Mouse (Mus musculus) macrophage (primary cell): ENCODE measurements around the gene Fpr1. TPM values are rescaled to one million over a fixed set of nuclear protein-coding genes. Genes with fewer than 3 reads are reported as not detected.
"Not testable (repeated sequence)": the region's sequence is repeated elsewhere in the genome, so short reads cannot be mapped to it uniquely, and the experiment has no call there.

ENCODE experiments used
- H3K27ac ChIP-seq: fragments of 350-480 bp; formaldehyde crosslinking; 2 replicates; pipeline ENCODE4 v1.9.0; 2021
- H3K36me3 ChIP-seq: fragments of 350-480 bp; formaldehyde crosslinking; 2 replicates; pipeline ENCODE4 v1.9.0; 2021; ENCODE audit errors: inconsistent target
- H3K4me3 ChIP-seq: fragments of 350-480 bp; formaldehyde crosslinking; 2 replicates; pipeline ENCODE4 v1.9.0; 2021; ENCODE audit errors: inconsistent target
- H3K79me2 ChIP-seq: fragments of 350-480 bp; formaldehyde crosslinking; 2 replicates; pipeline ENCODE4 v1.9.0; 2021; ENCODE audit errors: inconsistent target
- WGBS: methylation state at CpG from one replicate; pipeline ENCODE4 v1.1.7; 2026; ENCODE audit warnings: inconsistent platforms; ENCODE audit not compliant: missing documents; 5-methylcytosine and 5-hydroxymethylcytosine counted together
- polyA plus RNA-seq: library from polyadenylated mRNA; stranded (reverse); fragments of 250-400 nt; gene quantifications from 3 replicates; pipeline ENCODE4 v1.2.4, GENCODE M21; 2018; ENCODE audit warnings: inconsistent platforms

Fpr1 gene
- polyA plus RNA-seq, 1 experiment from 2014 or later = 1.2 TPM

DNA sequence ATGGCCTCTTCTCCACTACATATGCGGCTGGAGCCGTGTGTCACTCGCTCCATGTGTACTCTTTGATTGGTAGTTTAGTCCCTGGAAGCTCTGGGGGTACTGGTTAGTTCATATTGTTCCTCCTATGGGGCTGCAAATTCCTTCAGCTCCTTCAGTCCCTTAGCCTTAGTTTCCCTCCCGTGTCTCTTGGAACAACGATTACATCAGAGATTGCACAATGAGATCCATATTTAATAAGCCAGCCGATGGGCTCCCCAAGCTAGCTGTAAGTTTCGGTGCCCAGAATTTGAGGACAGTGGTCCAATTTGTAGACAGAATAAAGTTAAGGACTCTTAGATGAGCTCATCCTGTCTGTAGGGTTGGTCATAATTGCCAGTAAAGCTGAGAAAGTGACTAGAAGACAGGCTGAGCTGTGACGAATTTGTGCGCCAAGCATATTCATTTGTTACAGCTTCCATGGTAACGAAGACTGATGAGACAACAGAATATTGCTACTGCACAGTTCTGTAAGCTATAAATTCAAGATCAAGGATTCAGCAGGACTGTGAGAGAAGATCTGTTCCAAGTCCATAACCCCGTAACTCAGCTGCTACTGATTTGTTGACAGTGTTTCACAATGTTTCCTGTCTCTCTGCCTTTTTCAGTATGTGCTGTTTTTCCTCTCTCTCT is 16.8 kb downstream of the Fpr1 start:
- no peaks in the 10 kb centered on the region for H3K36me3 ChIP-seq
- 56% methylated on average over 11 of the region's 11 CpGs for WGBS
- no peak overlapping the region for H3K4me3 ChIP-seq
- H3K79me2 ChIP-seq = no peaks in the 10 kb centered on the region
- H3K27ac ChIP-seq = peak overlapping the region; percentile 54

- 54% methylated on average over 2 of the region's 2 CpGs for WGBS
- H3K4me3 ChIP-seq = no peak overlapping the region
- no peaks in the 10 kb centered on the region for H3K79me2 ChIP-seq
- H3K36me3 ChIP-seq = no peaks in the 10 kb centered on the region
- H3K27ac ChIP-seq = 0 out of 2 replicates have a peak overlapping the region, but pooled peaks have one; percentile 17
Observed at GRCm38 (mm10) chr17:17865168-17865567, 18.6 kb downstream of the Fpr1 start.

DNA sequence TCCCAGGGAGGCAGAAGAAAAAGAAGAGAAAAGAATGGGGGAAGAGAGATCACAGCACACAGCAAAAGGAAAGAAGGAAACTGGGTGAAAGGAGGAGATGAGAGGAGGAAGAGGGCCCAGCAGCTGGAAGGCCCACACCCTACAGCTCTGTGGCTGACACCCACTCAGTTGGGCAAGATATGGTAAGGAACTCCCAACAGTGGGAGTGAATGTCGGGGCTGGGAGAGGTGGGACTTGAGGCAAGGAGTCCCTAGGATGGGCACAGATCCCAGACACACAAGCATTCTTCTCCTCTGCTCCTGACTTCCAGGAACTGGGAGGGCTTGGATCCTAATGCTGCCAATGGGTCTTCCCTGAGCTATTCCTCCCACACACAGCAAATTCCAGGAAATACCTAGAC is 21.4 kb downstream of the Fpr1 start:
- WGBS = 43% methylated on average over 1 of the region's 1 CpGs
- H3K4me3 ChIP-seq = no peak overlapping the region
- no peak overlapping the region for H3K27ac ChIP-seq
- H3K79me2 ChIP-seq = no peaks in the 10 kb centered on the region
- H3K36me3 ChIP-seq = no peaks in the 10 kb centered on the region

DNA sequence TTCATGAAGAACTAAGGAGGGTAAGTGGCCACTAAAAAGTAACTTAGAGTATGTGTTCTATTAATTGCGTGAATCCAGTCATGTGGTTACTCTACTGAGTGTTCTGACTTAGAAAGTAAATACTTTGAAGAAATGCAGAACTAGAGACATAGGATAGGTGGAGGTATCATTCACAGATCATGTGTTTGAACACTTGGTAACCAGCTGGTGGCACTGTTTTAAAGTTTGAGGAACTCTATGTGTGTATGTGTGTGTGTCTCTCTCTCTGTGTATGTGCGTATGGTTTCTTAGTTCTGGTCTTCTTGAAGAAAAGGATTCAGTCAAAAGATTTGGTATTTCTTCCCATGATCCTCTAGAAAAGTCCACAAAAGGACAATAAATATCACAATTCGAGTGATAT is 23.6 kb downstream of the Fpr1 start:
- Histone ChIP-seq H3K4me3 (no peak overlapping the region), H3K27ac (no peak overlapping the region), H3K79me2 (no peaks in the 10 kb centered on the region), H3K36me3 (no peaks in the 10 kb centered on the region)
- 50% methylated on average over 1 of the region's 3 CpGs for WGBS

- 50% methylated on average over 1 of the region's 1 CpGs for WGBS
Observed at GRCm38 (mm10) chr17:17857446-17857845, 26.3 kb downstream of the Fpr1 start.

GRCm38 (mm10) chr17:17856612-17857011 is 27.1 kb downstream of the Fpr1 start:
- Histone ChIP-seq H3K79me2 (no peaks in the 10 kb centered on the region), H3K36me3 (no peaks in the 10 kb centered on the region), H3K4me3 (no peak overlapping the region), H3K27ac (no peak overlapping the region)
- WGBS = 92% methylated on average over 1 of the region's 1 CpGs

More at GRCm38 (mm10) chr17:17857446-17857845, 26.3 kb downstream of the Fpr1 start:
- no peaks in the 10 kb centered on the region for H3K79me2 ChIP-seq
- H3K36me3 ChIP-seq = no peaks in the 10 kb centered on the region
- no peak overlapping the region for H3K4me3 ChIP-seq
- H3K27ac ChIP-seq = no peak overlapping the region

DNA sequence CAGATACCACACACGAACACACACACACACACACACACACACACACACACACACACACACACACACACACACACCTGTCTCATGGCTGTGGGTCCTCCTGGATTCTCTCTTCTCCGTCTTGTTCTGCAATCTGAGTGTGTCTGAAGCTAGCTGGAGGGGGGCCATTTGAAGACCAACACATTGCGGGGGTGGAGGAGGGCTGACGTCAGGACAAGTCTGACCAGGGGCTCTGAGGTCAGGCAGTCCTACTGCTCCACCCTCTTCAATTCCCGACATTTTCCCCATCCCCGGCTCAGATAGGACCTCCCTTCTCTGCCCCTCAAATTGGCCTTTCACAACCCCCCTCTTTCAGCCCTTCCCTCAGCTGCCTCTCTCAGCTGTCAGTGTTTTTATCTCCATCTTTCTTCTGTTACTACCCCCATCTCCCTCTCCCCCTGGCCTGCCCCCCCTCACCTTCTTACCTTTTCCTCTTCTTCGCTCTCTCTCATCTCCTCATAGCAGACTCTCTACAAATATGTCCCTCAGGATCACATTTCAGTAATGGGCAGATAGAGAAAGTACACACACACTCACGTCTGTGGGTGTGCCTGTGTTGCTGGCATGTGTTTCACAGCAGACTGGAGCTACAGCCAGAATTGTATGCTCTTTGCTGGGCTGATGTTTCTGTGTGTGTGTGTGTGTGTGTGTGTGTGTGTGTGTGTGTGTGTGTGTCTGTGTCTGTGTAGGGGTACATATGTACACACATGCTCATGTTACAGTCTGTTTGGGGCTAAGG is 28.5 kb downstream of the Fpr1 start, which contains the start of gene Has1:
TSS of gene Has1 (minus strand) at position 142 of the 775 bp plus-strand sequence.
- Histone ChIP-seq H3K27ac (no peak within 1 kb of the TSS), H3K79me2 (no peaks in the 10 kb centered on the region), H3K36me3 (no peaks in the 10 kb centered on the region), H3K4me3 (no peak within 1 kb of the TSS)
- 82% methylated on average over 7 of the region's 8 CpGs for WGBS

GRCm38 (mm10) chr17:17849906-17850712 is 33.6 kb downstream of the Fpr1 start:
- H3K36me3 ChIP-seq = no peaks in the 10 kb centered on the region
- 43% methylated on average over 55 of the region's 55 CpGs for WGBS
- H3K79me2 ChIP-seq = no peaks in the 10 kb centered on the region
- no peak overlapping the region for H3K27ac ChIP-seq
- H3K4me3 ChIP-seq = no peak overlapping the region

DNA sequence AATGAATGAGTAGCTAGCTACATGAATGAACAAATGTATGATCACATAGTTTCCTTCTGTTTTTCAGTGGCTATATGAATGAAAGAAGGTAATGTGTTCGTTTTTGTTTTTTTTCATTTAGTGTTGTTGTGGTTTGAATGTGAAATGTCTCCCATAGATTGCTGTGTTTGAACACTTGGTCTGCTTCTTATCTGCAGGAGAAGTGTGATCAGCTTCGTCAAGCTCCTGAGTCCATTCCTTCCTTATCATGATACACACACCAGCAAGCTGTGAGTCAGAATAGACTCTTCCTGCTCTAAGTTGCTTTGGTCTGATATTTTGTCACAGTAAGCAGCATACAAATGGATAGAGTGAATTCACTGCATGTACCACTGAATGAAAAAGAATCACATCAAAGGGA is 34.8 kb downstream of the Fpr1 start:
- Histone ChIP-seq H3K79me2 (no peaks in the 10 kb centered on the region), H3K4me3 (no peak overlapping the region), H3K36me3 (no peaks in the 10 kb centered on the region), H3K27ac (no peak overlapping the region)
- WGBS = 21% methylated on average over 2 of the region's 2 CpGs

DNA sequence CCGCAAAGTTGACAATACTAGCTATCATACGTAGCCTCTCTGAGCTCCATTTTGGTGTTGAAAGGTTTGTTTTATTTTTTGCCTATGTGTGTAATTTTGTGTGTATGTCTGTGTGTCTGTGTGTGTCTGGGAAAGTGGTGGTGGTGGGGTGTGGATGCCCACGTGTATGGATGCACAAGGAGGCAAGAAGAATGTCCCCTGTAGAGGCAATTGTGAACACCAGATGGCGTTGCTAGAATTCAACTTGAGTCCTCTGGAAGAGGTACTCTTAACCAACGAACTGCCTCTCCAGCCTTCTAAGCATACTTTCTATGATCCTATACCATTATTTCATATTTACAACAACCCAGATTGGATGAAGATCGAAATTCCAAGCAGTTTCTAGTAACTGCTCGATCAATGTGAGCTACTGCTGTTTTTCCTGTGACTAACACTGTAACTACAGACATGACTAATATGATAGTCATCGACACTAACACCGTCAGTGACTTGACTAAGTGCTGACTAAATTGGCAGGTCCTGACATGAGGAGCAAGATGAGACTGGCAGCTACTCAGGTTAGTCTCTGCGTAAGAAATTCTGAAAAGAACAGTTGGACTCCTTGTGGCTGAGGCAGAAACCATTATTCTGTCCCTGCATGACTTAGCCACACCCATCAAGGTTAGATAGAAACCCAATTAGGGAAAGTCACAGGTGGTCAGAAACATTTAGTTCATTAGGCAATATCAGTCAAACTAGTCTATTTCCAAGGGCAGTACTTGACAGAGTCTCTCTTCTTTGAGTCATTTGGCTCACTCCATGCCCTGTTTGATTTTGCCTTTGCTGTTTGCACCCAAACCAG is 38.3 kb downstream of the Fpr1 start:
- 56% methylated on average over 10 of the region's 10 CpGs for WGBS
- Histone ChIP-seq H3K27ac (no peak overlapping the region), H3K79me2 (no peaks in the 10 kb centered on the region), H3K4me3 (no peak overlapping the region), H3K36me3 (no peaks in the 10 kb centered on the region)

DNA sequence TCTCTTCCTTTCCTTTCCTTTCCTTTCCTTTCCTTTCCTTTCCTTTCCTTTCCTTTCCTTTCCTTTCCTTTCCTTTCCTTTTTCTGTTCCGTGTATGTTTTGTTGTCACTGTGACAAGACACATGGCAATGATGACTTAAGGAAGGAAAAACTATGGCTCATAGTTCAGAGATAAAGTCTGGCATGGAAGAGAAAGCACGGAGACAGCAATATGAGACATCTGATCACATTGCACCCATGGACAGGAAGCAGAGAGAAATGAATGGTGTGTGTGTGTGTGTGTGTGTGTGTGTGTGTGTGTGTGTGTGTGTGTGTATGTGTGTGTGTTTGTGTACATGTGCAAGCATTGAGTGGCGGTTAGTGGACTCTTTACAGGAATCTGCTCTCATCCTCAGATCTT is 39.1 kb downstream of the Fpr1 start:
- not testable (repeated sequence) for H3K36me3 ChIP-seq, H3K27ac ChIP-seq, H3K4me3 ChIP-seq, H3K79me2 ChIP-seq
- 76% methylated on average over 3 of the region's 3 CpGs for WGBS

DNA sequence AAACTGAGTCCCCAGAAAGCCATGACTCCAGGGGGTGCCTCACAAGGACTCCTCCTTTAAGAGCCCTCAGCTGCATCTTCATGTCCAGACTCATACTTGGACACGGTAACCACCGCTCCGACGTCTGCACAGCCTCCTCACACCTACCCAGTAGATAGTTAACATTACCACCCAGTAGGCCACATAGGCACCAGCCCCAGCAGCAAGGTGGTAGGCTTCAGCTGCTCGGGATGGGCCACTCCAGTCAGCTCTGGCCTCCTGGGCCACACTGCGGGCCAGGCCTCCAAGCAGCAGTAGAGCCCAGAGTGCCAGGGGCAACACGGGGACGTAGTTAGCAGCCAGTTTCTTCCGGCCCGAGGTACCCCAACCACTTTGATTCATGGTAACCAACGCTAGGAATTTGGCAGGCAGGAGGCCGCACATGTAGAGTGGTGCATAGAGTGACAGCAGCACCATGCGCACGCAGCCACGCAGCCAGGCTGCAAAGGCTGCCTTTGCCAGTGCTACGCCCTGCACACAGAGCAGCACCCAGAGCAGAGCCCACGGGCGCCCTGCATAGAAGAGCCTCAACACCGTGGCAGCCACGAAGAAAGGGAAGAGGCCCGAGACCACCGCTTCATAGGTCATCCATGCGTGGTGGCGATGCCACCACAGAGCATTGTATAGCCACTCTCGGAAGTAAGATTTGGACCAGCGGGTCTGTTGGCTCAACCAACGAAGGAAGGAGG is 40.0 kb downstream of the Fpr1 start:
- Histone ChIP-seq H3K27ac (no peak overlapping the region), H3K4me3 (no peak overlapping the region), H3K36me3 (no peaks in the 10 kb centered on the region), H3K79me2 (peaks cover 5% of the 10 kb centered on the region; the same call in 1 of the 2 replicates)
- 84% methylated on average over 25 of the region's 27 CpGs for WGBS

GRCm38 (mm10) chr17:17840796-17841195 is 42.9 kb downstream of the Fpr1 start:
- H3K27ac ChIP-seq = no peak overlapping the region
- no peak overlapping the region for H3K4me3 ChIP-seq
- H3K79me2 ChIP-seq = peaks cover 7% of the 10 kb centered on the region; the same call in 1 of the 2 replicates
- 79% methylated on average over 7 of the region's 7 CpGs for whole genome bisulfite sequencing
- no peaks in the 10 kb centered on the region for H3K36me3 ChIP-seq
